In genomic region chr13:55450511-55450980, GRCm38 (mm10) we compare ENCODE assay signal across 8 mouse cellular contexts. TPM values are rescaled to one million over a fixed set of nuclear protein-coding genes. Genes with fewer than 3 reads are reported as not detected.
DNase-seq lines count a peak whose midpoint lies in the region; ATAC-seq and TF ChIP-seq lines count a peak whose summit lies in the region.
"Had no signal": no experiment of that assay in that cellular context is flagged by ENCODE, and none has a peak within 500 bp of the region (broad histone marks: within the 10 kb centered on the region; RNA-seq: fewer than 3 reads in every experiment).

No protein-coding gene starts in this region.

- DNase-seq in liver, adult 2 months (ENCODE audit: extremely low read depth, low read depth, low spot score), result peak; percentile 86
- DNase-seq in liver, embryonic 11.5 days (ENCODE audit: low spot score), result no peak
- peak; percentile 95 for DNase-seq in adrenal gland, adult 2 months
- peak; percentile 87 for DNase-seq in gastrocnemius, postnatal 10 days
- no peak for DNase-seq in lung, postnatal 0 days (ENCODE audit: low spot score)
- DNase-seq in B cell, adult 2 months, result no peak

- H3K9ac ChIP-seq in liver, adult 2 months (ENCODE audit: low read depth, low read length), result no peak overlapping the region
- H3K9ac ChIP-seq in liver, embryonic 11.5 days (ENCODE audit: low read depth, low read length), result no peak overlapping the region
- no peak overlapping the region for H3K9ac ChIP-seq in lung, postnatal 0 days (replicated peaks; ENCODE audit: low read depth)
- H3K9ac ChIP-seq in neural tube, embryonic 15.5 days (replicated peaks), result no peak overlapping the region

- H3K4me3 ChIP-seq in liver, adult 2 months (ENCODE audit: insufficient read depth, low read depth, low read length), result no peak overlapping the region
- no peak overlapping the region for H3K4me3 ChIP-seq in liver, embryonic 11.5 days (ENCODE audit: low read depth, low read length)
- no peak overlapping the region for H3K4me3 ChIP-seq in lung, postnatal 0 days (ENCODE audit: low read depth, low read length)
- no peak overlapping the region for H3K4me3 ChIP-seq in neural tube, embryonic 15.5 days (replicated peaks)
- H3K4me3 ChIP-seq: erythroblast, embryonic 14.5 days had no signal

- peaks cover 2% of the 10 kb centered on the region; the same call in 1 of the 2 replicates for H3K36me3 ChIP-seq in liver, adult 2 months (ENCODE audit: control insufficient read depth, insufficient read depth, low read length)
- H3K36me3 ChIP-seq in liver, embryonic 11.5 days (ENCODE audit: control insufficient read depth, insufficient read depth, low read length), result peaks cover 39% of the 10 kb centered on the region
- H3K36me3 ChIP-seq in lung, postnatal 0 days (ENCODE audit: insufficient read depth, low read length), result peaks cover 19% of the 10 kb centered on the region; the same call in 1 of the 2 replicates
- H3K36me3 ChIP-seq in neural tube, embryonic 15.5 days, result peaks cover 53% of the 10 kb centered on the region

- H3K79me2 ChIP-seq in liver, adult 2 months (ENCODE audit: control insufficient read depth, insufficient read depth, low read length), result peaks cover 8% of the 10 kb centered on the region; the same call in 1 of the 2 replicates

- TF ChIP-seq CTCF in liver, adult 2 months (IDR thresholded peaks at IDR 0.05; ENCODE audit: low read depth, low read length), result no peak
- TF ChIP-seq CTCF in lung, postnatal 0 days (IDR thresholded peaks at IDR 0.05), result no peak

- no peak overlapping the region for H3K27ac ChIP-seq in liver, adult 2 months (replicated peaks; ENCODE audit: insufficient read depth, low read depth, low read length)
- H3K27ac ChIP-seq in liver, embryonic 11.5 days (ENCODE audit: low read depth, low read length), result no peak overlapping the region
- no peak overlapping the region for H3K27ac ChIP-seq in lung, postnatal 0 days (ENCODE audit: low read length)
- H3K27ac ChIP-seq in neural tube, embryonic 15.5 days (replicated peaks), result no peak overlapping the region

- no peak for TF ChIP-seq EP300 in lung, postnatal 0 days (IDR thresholded peaks at IDR 0.05)

- ATAC-seq in liver, embryonic 11.5 days (replicated peaks; ENCODE audit: low FRiP score), result no peak
- peak; percentile 20; the same call in 1 of the 2 replicates for ATAC-seq in lung, postnatal 0 days
- ATAC-seq in neural tube, embryonic 15.5 days (ENCODE audit: low FRiP score), result no peak

- no peak for TF ChIP-seq POLR2A in liver, adult 2 months (IDR thresholded peaks at IDR 0.05; ENCODE audit: extremely low read depth, insufficient read depth, low read length)

- peaks cover 15% of the 10 kb centered on the region for H3K4me1 ChIP-seq in liver, adult 2 months (ENCODE audit: control insufficient read depth, insufficient read depth, low read length)
- H3K4me1 ChIP-seq in liver, embryonic 11.5 days (replicated peaks; ENCODE audit: control insufficient read depth, insufficient read depth, low read length), result peaks cover 34% of the 10 kb centered on the region
- H3K4me1 ChIP-seq in lung, postnatal 0 days (ENCODE audit: insufficient read depth, low read depth, low read length), result peaks cover 9% of the 10 kb centered on the region; the same call in 1 of the 2 replicates
- peaks cover 29% of the 10 kb centered on the region for H3K4me1 ChIP-seq in neural tube, embryonic 15.5 days

- no peaks in the 10 kb centered on the region for H3K27me3 ChIP-seq in liver, adult 2 months (ENCODE audit: control insufficient read depth, insufficient read depth, low read length)
- no peaks in the 10 kb centered on the region for H3K27me3 ChIP-seq in liver, embryonic 11.5 days (replicated peaks; ENCODE audit: control insufficient read depth, insufficient read depth, low read length)
- no peaks in the 10 kb centered on the region for H3K27me3 ChIP-seq in lung, postnatal 0 days (replicated peaks; ENCODE audit: insufficient read depth, low read length)
- no peaks in the 10 kb centered on the region for H3K27me3 ChIP-seq in neural tube, embryonic 15.5 days (replicated peaks)

- no peak overlapping the region for H3K4me2 ChIP-seq in liver, embryonic 11.5 days
- H3K4me2 ChIP-seq in lung, postnatal 0 days (replicated peaks; ENCODE audit: low read depth, low read length), result no peak overlapping the region
- H3K4me2 ChIP-seq in neural tube, embryonic 15.5 days, result no peak overlapping the region

- no peaks in the 10 kb centered on the region for H3K9me3 ChIP-seq in liver, embryonic 11.5 days (ENCODE audit: control insufficient read depth, low read length)
- no peaks in the 10 kb centered on the region for H3K9me3 ChIP-seq in lung, postnatal 0 days (ENCODE audit: low read length)
- H3K9me3 ChIP-seq in neural tube, embryonic 15.5 days (replicated peaks), result no peaks in the 10 kb centered on the region

- WGBS in liver, adult 2 months, result 26% methylated on average over 11 of the region's 11 CpGs
- 90% methylated on average over 11 of the region's 11 CpGs for WGBS in liver, embryonic 11.5 days
- 78% methylated on average over 11 of the region's 11 CpGs for WGBS in lung, postnatal 0 days
- WGBS in neural tube, embryonic 15.5 days, result 89% methylated on average over 11 of the region's 11 CpGs

RNA-seq across cellular contexts. Expression of gene Grk6, which starts 5.7 kb away (rescaled TPM):
- total RNA-seq in liver, adult 2 months (2014; rRNA removed), result 8.8 and 13.6 TPM in 2 replicates
- polyA plus RNA-seq in liver, adult 2 months (2012; rRNA removed), result 12.4 and 14.3 TPM in 2 replicates
- 45.8 and 49.0 TPM in 2 replicates for polyA plus RNA-seq in liver, embryonic 11.5 days (2014; fragmentation: Nextera tagmentation; extraction: Ambion mirVana)
- 10 to 100 TPM; 28.4 to 36.5 TPM for total RNA-seq in adrenal gland, adult 2 months (2021)
- 48.5 and 70.5 TPM in 2 replicates for polyA plus RNA-seq in adrenal gland, adult 2 months (2012; rRNA removed)
- total RNA-seq in gastrocnemius, postnatal 10 days (2021), result 10 to 100 TPM; 17.4 to 22.3 TPM
- 20.4 and 20.5 TPM in 2 replicates for polyA plus RNA-seq in lung, postnatal 0 days (2015; fragmentation: Nextera tagmentation; extraction: Ambion mirVana)
- 34.2 and 38.4 TPM in 2 replicates for polyA plus RNA-seq in neural tube, embryonic 15.5 days (2015; fragmentation: Nextera tagmentation; extraction: Ambion mirVana)

RNA-seq across cellular contexts. Expression of gene Prr7, which starts 13.5 kb away (rescaled TPM):
- not detected in 2 replicates for total RNA-seq in liver, adult 2 months (2014; rRNA removed)
- 0.31 and 0.44 TPM in 2 replicates for polyA plus RNA-seq in liver, adult 2 months (2012; rRNA removed)
- 0.29 and 0.35 TPM in 2 replicates for polyA plus RNA-seq in liver, embryonic 11.5 days (2014; fragmentation: Nextera tagmentation; extraction: Ambion mirVana)
- total RNA-seq in adrenal gland, adult 2 months (2021), result 1 to 10 TPM; 1.5 to 4.1 TPM
- polyA plus RNA-seq in adrenal gland, adult 2 months (2012; rRNA removed), result 59.0 and 66.3 TPM in 2 replicates
- 1 to 10 TPM; 2.1 to 2.5 TPM for total RNA-seq in gastrocnemius, postnatal 10 days (2021)
- 0.17 and 0.45 TPM in 2 replicates for polyA plus RNA-seq in lung, postnatal 0 days (2015; fragmentation: Nextera tagmentation; extraction: Ambion mirVana)
- 4.2 and 5.8 TPM in 2 replicates for polyA plus RNA-seq in neural tube, embryonic 15.5 days (2015; fragmentation: Nextera tagmentation; extraction: Ambion mirVana)

RNA-seq across cellular contexts. Expression of gene F12, which starts 24.0 kb away (rescaled TPM):
- total RNA-seq in liver, adult 2 months (2014; rRNA removed), result 391 and 453 TPM in 2 replicates
- polyA plus RNA-seq in liver, adult 2 months (2012; rRNA removed), result 621 and 798 TPM in 2 replicates
- 62.3 and 63.4 TPM in 2 replicates for polyA plus RNA-seq in liver, embryonic 11.5 days (2014; fragmentation: Nextera tagmentation; extraction: Ambion mirVana)
- total RNA-seq in adrenal gland, adult 2 months (2021), result 1 to 10 TPM in 1 of 2 experiments, not detected in 1; 1.5 TPM
- 0.10 and 0.34 TPM in 2 replicates for polyA plus RNA-seq in adrenal gland, adult 2 months (2012; rRNA removed)
- total RNA-seq in gastrocnemius, postnatal 10 days (2021), result under 1 TPM in 1 of 2 experiments, not detected in 1; 0.34 TPM
- not detected in 2 replicates for polyA plus RNA-seq in lung, postnatal 0 days (2015; fragmentation: Nextera tagmentation; extraction: Ambion mirVana)
- polyA plus RNA-seq in neural tube, embryonic 15.5 days (2015; fragmentation: Nextera tagmentation; extraction: Ambion mirVana), result 0.18 and 0.47 TPM in 2 replicates

RNA-seq across cellular contexts. Expression of gene Pfn3, which starts 35.5 kb away (rescaled TPM):
- not detected in 2 replicates for total RNA-seq in liver, adult 2 months (2014; rRNA removed)
- not detected in 2 replicates for polyA plus RNA-seq in liver, adult 2 months (2012; rRNA removed)
- polyA plus RNA-seq in liver, embryonic 11.5 days (2014; fragmentation: Nextera tagmentation; extraction: Ambion mirVana), result not detected in 2 replicates
- not detected for total RNA-seq in adrenal gland, adult 2 months (2021)
- polyA plus RNA-seq in adrenal gland, adult 2 months (2012; rRNA removed), result not detected in 2 replicates
- total RNA-seq in gastrocnemius, postnatal 10 days (2021), result not detected
- not detected in 2 replicates for polyA plus RNA-seq in lung, postnatal 0 days (2015; fragmentation: Nextera tagmentation; extraction: Ambion mirVana)
- 0.50 and 1.4 TPM in 2 replicates for polyA plus RNA-seq in neural tube, embryonic 15.5 days (2015; fragmentation: Nextera tagmentation; extraction: Ambion mirVana)
- polyA plus RNA-seq: erythroblast, embryonic 14.5 days had no signal

RNA-seq across cellular contexts. Expression of gene Dbn1, which starts 37.4 kb away (rescaled TPM):
- total RNA-seq in liver, adult 2 months (2014; rRNA removed), result 0.65 and 0.81 TPM in 2 replicates
- polyA plus RNA-seq in liver, adult 2 months (2012; rRNA removed), result 2.1 and 2.3 TPM in 2 replicates
- 64.9 and 69.0 TPM in 2 replicates for polyA plus RNA-seq in liver, embryonic 11.5 days (2014; fragmentation: Nextera tagmentation; extraction: Ambion mirVana)
- total RNA-seq in adrenal gland, adult 2 months (2021), result 10 to 100 TPM; 12.6 to 25.9 TPM
- polyA plus RNA-seq in adrenal gland, adult 2 months (2012; rRNA removed), result 41.5 and 44.1 TPM in 2 replicates
- total RNA-seq in gastrocnemius, postnatal 10 days (2021), result 10 to 100 TPM; 52.6 to 71.2 TPM
- polyA plus RNA-seq in lung, postnatal 0 days (2015; fragmentation: Nextera tagmentation; extraction: Ambion mirVana), result 43.0 and 50.6 TPM in 2 replicates
- polyA plus RNA-seq in neural tube, embryonic 15.5 days (2015; fragmentation: Nextera tagmentation; extraction: Ambion mirVana), result 389 and 450 TPM in 2 replicates

Comparison
In these comparisons a context has a peak if more than half of its experiments do, and no peak if none do; other contexts are left out.
1. DNase-seq: peak in liver, adult 2 months (single experiment), adrenal gland, adult 2 months (single experiment) and gastrocnemius, postnatal 10 days (single experiment); none in liver, embryonic 11.5 days (single experiment), lung, postnatal 0 days (single experiment) and B cell, adult 2 months (0 of 2).
2. RNA of gene F12, which starts 24.0 kb away (polyA plus RNA-seq): 621 to 798 TPM in liver, adult 2 months and 62.3 to 63.4 TPM in liver, embryonic 11.5 days; 0.10 to 0.34 TPM in adrenal gland, adult 2 months, 0.18 to 0.47 TPM in neural tube, embryonic 15.5 days and not detected in lung, postnatal 0 days; every median in the first group is over 10 times any median in the second.